Mouse (Mus musculus): ENCODE results near the gene Ccni. TPM values are rescaled to one million over a fixed set of nuclear protein-coding genes. Genes with fewer than 3 reads are reported as not detected.

Ccni gene
- total RNA-seq, 1 experiment from 2014 or later: 220 TPM

DNA sequence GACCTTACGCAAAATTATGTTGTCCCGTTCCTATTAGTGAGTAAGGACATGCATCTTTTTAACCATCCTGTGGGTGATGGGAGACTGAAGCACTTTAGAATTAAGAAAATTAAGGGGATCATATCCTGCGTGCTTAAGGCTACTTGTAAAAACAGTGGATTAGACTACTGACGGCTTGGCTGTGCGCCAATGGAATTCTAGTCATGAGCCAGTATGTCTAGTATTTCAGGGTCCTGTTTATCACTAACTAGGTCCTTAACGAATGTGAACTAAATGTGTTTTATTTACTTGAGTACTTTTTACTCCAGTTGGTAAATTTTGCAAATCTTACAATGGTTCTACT is 682 bp upstream of the Ccni start:
- ATAC-seq (ENCODE audit: extremely low read depth, insufficient number of reproducible peaks, low FRiP score, poor library complexity, severe bottlenecking): no peak

DNA sequence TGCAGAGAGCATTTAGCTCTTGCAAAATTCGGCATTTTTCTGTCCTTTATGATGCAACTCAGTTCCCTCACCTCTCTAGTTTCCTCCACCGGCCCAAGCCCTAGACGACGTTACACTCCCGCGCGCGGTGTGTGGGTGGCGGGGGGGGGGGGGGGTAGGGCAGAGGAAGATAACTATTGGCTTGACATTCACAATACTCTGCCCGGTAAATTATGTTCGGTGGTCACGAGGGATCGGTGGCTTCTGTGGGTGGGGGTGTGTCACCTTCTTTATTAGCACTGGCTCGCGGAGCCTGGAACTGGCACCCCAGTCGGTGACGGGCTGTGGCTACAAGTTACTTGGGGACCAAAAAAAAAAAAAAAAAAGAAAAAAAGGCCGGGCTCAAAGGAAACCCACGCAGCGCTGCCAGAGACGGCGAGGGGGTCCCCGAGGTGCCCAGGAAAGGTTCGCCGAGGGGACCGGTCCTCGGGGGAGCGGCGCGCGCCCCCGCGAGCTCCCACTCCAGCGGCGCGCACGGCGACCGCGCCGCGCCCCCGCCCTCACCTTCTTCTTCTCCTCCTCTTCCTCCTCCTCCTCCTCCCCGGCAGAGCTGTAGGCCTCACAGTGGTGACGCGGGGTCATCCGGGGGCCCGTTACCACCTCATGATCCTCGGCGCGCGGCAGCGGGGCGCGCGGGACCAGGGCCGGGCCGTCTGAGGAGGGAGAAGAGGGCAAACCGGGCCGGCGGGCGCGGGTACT is 755 bp downstream of the Ccni start:
- peak; percentile 58 for ATAC-seq (ENCODE audit: extremely low read depth, insufficient number of reproducible peaks, low FRiP score, poor library complexity, severe bottlenecking)

DNA sequence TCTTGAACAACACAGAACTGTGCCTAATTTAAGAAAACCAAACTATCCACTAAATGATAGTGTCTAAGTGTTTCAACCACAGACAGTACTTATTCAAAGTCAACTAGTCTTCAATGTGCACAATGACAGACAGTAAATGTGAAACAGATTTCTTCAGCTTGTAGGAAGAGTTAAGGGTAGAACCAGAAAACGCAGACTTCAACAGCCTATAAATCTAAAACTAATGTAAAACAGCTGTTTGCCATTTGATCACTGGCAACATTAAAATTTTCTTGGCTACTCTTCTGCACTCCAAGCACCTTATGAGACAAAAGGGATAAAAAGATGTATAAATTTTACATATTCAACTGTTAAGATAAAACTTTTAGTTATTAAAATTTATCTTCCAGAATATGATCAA is 5.1 kb downstream of the Ccni start:
- no peak for ATAC-seq (ENCODE audit: extremely low read depth, insufficient number of reproducible peaks, low FRiP score, poor library complexity, severe bottlenecking)

DNA sequence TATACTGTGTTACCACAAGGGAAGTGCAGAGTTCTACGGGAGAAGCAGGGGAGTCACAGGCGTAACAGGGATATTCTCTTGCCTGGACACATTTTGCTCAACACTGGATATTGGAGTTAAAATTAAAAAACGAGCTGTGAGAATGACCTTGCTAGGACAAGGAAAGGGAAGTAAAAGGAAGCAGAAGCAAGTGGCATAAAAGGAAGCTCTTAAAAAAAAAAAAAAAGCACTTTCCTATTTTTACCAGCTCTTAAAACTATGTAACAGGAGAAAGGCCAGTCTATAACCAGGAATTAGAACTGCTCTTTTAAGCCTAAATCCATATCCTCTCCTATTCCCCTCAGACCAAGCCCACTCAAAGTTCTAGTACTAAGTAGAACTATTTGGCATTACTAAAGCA is 8.1 kb downstream of the Ccni start:
- no peak for ATAC-seq (ENCODE audit: extremely low read depth, insufficient number of reproducible peaks, low FRiP score, poor library complexity, severe bottlenecking)

DNA sequence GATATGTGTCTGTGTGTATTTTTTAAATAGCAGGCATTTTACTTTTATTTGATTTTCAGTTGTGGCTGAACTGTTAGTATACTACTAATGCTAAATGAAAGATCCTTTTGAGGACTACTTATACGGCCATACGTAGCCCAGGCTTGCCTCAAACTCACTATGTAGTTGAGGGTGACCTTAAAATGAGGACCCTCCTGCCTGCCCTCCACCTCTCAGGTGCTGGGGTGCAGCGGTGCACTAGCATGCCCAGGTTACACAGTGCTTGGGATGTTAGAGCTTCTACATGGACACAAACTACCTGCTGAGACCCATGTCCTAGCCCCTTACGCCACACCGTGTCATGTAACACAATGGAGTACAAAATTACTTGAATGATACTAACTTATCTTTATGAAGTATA is 15.9 kb downstream of the Ccni start:
- ATAC-seq (ENCODE audit: extremely low read depth, insufficient number of reproducible peaks, low FRiP score, poor library complexity, severe bottlenecking): no peak

DNA sequence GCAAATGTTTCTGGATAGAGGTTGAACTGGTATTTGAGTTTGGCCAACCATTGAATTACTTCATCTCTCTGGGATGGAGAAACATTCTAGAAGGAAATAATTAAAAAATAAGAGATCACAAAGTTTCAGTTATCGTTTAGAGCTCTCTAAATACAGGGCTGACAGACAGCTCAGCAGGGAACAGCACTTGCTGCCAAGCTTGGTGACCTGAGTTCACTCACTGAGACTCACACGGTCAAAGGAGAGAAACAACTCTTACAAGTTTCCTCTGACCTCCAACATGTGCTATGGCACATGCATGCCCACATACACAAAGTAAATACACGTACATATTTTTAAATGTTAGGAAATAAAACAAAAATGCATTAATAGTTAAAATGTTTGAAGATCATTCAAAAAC is 16.7 kb downstream of the Ccni start:
- no peak for ATAC-seq (ENCODE audit: extremely low read depth, insufficient number of reproducible peaks, low FRiP score, poor library complexity, severe bottlenecking)

DNA sequence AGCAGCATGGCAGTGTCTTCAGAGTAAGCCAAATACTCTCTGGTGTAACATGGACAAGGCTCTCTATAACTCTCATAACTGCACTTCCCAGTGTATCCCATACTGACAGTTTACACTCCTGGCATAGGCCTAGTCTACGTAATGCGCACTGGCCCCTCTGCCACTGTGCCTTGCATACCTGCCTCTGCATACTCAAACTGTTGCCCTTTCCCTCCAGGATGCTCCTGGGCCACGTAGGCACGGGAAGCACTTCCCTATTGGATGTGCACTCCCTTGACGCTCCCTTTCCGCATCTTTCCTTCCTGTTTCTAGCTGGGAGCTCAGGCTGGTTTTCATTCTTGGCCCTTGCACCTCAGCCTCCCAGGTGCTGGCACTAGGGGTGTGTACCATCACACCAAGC is 21.7 kb downstream of the Ccni start:
- no peak for ATAC-seq (ENCODE audit: extremely low read depth, insufficient number of reproducible peaks, low FRiP score, poor library complexity, severe bottlenecking)

DNA sequence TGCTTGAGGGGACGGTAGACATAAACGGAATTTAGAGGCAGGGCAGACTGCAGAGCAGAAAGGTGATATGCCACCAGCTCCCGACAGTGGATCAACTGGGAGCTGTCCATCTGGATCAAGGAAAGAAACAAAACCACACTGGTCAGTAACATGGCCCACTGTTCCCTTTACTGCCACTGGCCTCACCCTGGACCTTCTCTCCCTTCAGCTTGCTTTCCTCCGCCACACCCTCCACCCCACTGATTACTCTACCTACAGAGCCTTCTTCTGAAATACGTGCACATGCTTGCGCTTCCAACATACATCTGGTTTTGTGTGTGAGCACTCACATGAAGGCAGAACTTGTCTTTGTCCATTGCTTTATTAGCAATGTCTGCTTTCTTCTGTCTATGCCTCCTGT is 23.0 kb downstream of the Ccni start:
- ATAC-seq (ENCODE audit: extremely low read depth, insufficient number of reproducible peaks, low FRiP score, poor library complexity, severe bottlenecking): no peak

DNA sequence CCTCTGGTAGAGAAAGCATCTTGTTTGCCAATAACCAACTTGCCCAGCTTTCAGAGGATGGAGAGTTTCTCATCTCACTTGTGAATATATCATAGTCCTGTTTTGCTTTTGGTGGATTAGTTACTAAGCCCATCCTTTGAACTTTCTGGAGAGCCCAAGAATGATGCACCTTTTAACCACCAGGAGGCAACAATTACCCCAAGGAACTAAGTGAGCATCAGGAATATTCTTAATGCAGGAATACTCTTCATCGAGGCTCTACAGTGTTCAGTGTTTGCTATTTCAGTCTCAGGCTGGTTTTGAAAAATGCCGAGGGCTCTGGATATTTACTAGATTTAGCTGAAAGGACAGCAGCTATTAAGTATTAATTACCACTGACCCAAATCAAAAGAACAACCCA is 26.0 kb downstream of the Ccni start:
- peak; percentile 53; the same call in 1 of the 2 replicates for ATAC-seq (ENCODE audit: extremely low read depth, insufficient number of reproducible peaks, low FRiP score, poor library complexity, severe bottlenecking)

DNA sequence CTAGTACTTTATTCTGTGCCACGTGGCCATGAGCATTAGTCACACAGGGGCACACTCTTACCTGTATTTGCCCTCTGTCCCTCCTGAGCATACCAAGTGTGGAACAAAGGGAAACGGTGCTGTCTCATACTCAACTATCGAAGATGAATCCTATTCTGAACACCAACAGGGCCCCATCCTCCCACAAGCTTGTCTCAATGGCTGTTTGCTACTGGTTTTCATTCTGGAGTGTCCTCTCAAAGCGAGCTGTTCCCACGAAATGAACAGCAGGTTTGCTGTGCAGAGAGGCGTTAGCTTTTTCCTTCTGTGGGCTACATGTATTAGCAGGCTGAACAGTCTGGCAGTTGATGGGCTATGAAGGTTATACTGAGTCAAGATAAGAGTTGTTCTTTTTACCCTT is 27.7 kb downstream of the Ccni start:
- ATAC-seq (ENCODE audit: extremely low read depth, insufficient number of reproducible peaks, low FRiP score, poor library complexity, severe bottlenecking): no peak

DNA sequence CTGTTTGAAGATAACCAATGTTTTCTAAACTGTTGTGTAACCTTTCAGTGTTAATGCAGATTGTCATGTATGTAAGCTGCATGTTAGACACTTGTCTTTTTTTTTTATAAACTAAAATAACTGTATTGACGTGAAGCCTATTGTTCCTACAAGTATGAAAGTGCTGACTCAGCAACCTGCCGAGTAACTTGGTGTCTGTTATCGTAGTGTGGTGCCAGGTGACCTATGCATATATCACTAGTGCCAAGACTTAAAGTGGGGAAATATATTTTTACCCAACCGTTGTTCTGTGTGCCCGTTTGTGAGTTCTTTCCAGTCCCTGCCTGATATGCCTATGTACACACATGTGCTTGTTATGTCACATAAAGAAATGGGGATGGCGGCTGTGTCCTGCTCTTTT is 31.6 kb downstream of the Ccni start:
- no peak for ATAC-seq (ENCODE audit: extremely low read depth, insufficient number of reproducible peaks, low FRiP score, poor library complexity, severe bottlenecking)

DNA sequence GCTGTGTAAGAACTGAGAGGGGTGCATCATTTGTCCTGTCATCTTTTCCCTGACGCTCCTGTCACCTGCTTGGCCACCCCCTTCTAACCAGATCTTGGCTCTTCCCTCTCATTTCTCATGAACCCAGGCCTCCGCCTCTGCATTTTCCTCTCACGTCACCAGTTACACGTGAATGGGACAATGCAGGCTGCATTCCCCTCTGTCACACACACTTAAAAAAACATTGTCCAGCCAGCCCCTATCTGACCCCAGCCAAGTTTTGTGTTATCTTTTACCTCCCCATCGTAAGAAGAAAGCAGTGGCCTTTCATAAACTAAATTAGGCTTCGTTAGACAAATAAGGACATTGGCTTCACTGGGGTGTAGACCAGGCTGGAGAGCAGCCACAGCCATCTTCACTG is 33.8 kb downstream of the Ccni start:
- no peak for ATAC-seq (ENCODE audit: extremely low read depth, insufficient number of reproducible peaks, low FRiP score, poor library complexity, severe bottlenecking)

DNA sequence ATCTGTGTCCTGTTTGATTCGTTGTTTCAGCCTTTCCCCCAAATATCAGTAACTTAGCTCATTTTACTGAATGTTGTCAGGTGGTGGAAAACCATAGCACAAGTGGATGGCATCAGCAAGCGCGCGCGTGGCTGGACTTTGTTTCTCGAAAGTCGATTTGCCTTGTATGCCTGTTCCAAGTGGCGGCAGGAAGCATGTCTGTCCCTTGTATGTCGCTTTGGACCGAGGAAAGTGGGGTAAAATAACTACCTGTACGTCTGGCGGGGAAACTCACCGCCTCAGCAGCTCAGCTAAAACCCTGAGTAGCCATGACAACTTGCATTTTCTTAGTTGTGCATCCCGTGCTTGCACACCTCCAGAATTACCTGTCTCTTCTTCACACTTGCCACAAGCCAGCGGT is 34.9 kb downstream of the Ccni start:
- no peak for ATAC-seq (ENCODE audit: extremely low read depth, insufficient number of reproducible peaks, low FRiP score, poor library complexity, severe bottlenecking)

DNA sequence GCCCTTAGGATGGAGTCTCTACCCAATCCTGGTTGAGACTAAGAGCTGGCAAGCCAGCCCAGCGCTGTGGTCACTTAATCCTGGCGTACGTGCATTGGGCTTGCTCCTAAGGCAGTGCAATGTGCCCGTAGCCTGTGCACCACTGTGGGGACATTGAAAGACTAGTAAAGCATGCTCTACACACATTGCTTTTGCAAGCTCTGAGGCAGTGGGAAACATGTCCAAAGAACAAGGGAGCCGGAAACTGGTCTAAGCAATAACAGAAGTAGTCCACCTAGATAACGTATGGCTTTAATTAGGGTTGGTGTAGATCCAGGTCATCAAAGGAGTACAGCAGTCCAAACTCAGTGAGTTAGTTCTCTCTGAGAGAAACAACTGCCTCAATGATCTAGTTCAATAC is 37.6 kb downstream of the Ccni start:
- ATAC-seq (ENCODE audit: extremely low read depth, insufficient number of reproducible peaks, low FRiP score, poor library complexity, severe bottlenecking): no peak

DNA sequence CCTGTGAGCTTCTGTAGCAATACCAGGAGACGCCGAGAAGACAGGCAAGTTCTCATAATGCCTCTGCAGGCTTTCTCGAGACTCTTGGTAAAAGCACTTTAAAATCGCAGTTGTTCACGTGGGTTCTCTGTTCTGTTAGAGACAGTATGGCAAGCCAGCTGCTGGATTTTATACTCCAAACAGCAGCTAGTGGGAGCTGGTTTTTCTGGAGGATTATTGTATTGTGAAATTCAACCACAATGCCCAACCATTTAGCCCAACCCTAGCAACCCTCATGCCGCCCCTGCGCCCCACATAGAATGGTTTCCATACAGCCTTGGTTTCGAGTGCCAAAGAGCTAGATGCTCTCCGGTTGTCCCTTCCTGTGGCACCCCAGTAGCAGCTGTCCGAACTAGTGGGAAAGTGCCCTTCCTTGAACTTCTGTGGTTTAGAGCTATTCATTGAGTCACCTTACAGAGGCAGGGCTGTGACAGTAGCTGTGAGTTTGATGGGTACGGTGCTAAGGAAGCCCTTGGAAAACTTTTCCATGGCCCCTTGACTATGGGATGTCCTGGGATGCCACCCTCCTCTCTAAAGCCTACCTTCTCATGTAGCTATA is 38.3 kb downstream of the Ccni start:
- no peak for ATAC-seq (ENCODE audit: extremely low read depth, insufficient number of reproducible peaks, low FRiP score, poor library complexity, severe bottlenecking)

DNA sequence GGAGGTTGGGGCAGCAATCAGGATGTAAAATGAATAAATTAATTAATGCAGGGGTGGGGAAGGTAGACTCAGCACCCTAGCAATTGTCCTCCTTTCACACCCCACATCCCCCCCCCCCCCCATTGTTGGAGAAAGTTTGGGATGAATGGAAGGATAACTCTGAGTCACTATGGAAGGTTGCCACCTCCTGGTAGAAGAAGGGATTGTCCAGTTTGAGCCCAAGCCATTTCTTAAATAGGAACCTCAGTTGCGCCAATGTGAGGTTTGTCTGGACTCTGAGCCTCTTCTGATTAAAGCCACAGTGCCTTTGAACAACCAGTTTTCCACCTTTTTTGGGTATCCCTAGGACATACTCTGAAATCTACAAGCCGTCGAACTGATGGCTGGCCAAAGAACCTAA is 42.8 kb downstream of the Ccni start:
- no peak for ATAC-seq (ENCODE audit: extremely low read depth, insufficient number of reproducible peaks, low FRiP score, poor library complexity, severe bottlenecking)

DNA sequence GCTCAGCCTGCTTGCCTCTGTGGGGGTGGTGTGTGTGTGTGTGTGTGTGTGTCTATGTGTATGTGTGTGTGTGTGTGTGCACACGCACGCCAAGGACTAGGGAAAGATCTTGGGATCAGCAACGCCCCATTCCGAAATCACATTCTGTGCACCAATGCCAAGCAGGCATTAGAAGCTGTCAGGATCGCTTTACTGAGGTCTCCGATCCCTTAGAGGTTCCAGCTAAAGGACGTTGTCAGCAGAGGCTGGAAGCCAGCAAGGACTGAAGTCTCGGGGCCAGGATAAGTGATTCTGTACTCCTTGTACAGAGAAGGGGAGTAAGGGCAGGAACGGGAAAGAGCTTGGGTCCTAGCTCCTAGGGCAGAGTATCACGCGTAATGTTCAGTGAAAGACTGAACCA is 51.9 kb downstream of the Ccni start:
- ATAC-seq (ENCODE audit: extremely low read depth, insufficient number of reproducible peaks, low FRiP score, poor library complexity, severe bottlenecking): no peak

DNA sequence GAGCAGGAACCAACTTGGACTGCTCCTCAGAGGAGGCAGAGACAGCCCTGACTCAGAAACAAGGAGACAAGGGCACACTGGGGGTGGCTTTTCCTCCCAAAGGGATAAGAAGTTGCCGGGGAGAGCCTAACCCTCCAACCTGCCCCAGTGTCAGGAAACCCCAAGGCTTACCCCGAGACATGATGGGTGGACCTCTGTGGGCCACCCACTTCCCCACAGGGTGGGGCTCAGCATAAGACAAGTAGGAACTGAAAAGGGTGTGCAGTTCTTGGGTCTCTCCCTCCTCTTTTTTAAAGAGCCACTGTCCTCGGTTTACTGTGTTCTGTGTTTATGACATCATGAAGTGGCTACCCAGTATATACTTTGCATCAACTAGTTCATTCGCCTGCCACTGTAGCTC is 53.8 kb downstream of the Ccni start:
- peak; percentile 91 for ATAC-seq (ENCODE audit: extremely low read depth, insufficient number of reproducible peaks, low FRiP score, poor library complexity, severe bottlenecking)

DNA sequence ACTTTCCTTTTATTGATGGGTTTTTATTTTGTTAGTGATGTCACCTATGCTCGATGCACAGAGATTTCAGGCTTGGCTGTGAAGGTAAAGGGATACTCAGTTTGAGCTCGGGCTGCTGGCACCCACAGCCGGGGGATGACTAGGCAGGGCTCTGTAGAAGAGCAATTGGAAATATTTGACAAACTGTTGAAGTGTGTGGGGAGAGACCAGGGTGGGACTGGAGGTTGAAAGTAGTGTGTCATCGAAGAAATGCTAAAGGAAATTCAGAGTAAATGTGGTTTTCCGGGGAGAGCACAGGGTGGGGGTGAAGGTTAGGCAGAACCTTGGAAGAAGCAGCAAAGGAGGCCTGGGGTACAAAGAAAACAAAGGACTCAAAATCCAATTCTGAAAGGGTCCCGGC is 54.3 kb downstream of the Ccni start:
- ATAC-seq (ENCODE audit: extremely low read depth, insufficient number of reproducible peaks, low FRiP score, poor library complexity, severe bottlenecking): no peak

DNA sequence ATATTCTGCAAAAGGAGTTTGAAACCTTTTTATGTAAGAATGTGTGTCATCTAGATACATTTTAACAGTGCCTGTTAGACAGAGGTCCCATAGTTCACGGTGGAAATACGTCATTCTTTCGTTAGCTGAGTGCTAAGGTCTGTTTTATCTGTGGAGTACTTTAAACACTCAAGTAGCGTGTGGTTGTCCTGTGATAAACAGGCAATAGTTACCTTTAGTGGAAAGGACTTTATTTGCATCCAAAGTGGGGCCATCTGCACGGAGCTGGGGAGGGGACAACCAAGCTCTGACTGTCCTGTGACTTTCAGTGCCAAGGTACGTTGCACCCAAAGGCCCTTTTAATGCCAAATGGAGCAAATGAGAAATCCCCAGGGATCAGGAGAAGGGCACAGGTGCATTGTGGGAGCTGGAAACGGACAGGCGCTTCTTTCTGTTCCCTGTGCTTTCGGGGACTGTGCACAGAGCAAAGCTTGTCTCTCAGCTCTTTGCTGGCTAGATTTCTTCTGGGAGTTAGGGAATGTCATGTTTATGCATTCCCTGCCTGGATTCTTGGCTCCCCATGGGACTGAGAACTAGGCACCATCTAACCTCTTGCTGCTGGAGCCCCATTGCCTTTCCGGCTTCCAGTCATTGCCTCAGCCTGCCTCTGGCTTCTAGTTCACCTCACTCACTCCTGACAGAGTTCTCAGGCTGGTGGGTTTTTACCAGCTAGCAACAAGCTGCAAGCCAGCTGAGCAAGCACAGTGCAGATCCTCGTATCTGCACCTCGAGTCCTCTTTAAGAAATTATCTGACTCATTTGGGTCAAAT is 56.1 kb downstream of the Ccni start:
- no peak for ATAC-seq (ENCODE audit: extremely low read depth, insufficient number of reproducible peaks, low FRiP score, poor library complexity, severe bottlenecking)

All from neutrophil, adult 5-6 weeks (primary cell).